Mouse (Mus musculus): Measurements from ENCODE around the gene Zdhhc21. TPM values are rescaled to one million over a fixed set of nuclear protein-coding genes. Genes with fewer than 3 reads are reported as not detected.
A peak's percentile ranks its signal among the peaks of the same experiment; 100 is the strongest.

Zdhhc21 gene
- polyA plus RNA-seq, 2 experiments from 2014 or later = 12.0 to 12.1 TPM

DNA sequence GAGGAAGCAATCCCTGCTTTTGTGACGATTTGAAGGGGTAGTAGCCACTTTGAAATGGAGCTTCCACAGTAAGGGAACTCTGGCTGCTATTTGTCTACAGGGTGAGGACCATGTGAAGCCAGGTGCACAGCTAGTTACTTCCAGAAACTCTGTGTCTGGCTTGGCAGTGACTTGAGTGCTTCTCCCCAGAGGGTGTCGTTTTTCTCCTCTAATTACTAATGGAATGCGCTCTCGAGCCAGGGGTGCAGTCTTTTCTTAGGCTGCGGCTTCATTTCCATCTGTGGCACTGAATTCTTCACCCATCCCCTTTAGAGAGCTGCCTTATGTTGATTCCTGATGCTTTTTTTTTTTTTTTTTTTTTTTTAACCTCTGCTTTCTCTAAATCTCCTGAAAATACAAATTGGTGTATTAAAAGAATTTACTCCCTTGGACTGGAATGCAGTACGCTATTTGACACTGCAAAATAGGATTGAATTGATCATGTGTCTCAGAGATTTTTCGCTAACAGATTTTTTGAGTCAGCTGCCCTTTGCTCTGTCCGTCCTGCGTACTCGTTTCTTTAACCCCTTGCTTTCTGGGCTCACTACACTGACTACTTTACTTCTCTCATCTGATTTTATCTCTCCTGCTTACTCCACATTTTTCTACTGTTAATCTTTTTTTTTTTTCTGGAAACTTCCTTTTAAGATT lies 97.2 kb downstream of the Zdhhc21 start:
- no peak for ATAC-seq

DNA sequence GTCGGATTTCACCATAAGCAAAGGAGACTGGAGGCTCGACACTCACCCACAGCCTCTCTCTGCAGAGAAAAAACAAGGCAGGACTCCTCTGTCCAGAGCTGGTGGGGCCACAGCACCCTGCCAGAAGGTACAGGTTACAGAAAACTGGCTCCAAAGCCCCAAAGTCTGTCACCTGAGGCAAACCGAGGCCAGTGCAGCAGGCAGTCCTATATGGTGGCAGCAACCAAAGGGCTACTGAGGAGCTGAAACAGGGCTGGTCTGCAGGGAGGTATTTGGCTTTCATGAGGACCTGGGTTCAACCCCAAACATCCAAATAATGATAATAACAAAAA lies 103.5 kb downstream of the Zdhhc21 start:
- no peak for ATAC-seq

DNA sequence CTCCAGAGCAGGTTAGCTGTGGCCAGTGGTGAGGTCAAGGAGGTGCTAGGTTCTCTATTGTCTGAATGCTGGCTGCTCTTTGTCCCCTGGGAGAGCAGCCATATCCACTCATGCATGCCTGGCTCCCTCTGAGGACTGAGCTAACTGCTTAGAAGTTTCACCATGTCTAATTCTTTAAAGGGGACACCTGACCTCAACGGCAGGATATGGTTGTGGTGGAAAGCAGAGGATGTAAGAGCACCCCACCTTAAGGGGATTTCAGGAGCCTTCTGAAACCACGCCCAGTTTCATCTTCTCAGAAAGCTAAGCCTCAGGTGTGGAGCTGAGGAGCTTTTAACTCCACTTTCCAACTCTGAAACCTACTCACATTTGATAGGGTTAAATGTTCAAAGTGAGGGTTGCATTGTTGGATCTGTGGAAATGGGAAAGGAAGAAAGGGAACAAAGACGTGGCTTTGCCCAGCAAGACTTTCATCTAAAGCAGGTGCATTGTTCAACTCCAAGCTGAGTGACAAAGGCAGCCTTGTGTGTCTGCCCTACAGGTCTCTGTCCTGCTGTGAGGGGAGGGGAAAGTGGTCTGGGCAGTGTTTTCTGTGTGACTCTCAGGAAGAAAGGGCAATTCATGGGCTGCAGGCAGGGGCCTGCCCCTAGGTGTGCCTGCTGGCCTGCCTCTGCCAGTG lies 104.0 kb downstream of the Zdhhc21 start:
- ATAC-seq = peak; percentile 64

Other genes with a start within 250 kb of the Zdhhc21 start
- under 1 TPM in 1 of 2 experiments, not detected in 1; 0.20 TPM for gene Nfib, start 154.2 kb downstream of the Zdhhc21 start, polyA plus RNA-seq (2017; shearing (Covaris generic))
- gene Cer1, start 25.2 kb upstream of the Zdhhc21 start, polyA plus RNA-seq (2017; shearing (Covaris generic)) = not detected
- gene Frem1, start 192.4 kb upstream of the Zdhhc21 start, polyA plus RNA-seq (2017; shearing (Covaris generic)) = not detected

Data from CD4-positive, CD25-positive, alpha-beta regulatory T cell, adult 4 months (primary cell).